ENCODE assay signal across 30 mouse cellular contexts in genomic region chr2:157118556-157118955, GRCm38 (mm10). TPM values are rescaled to one million over a fixed set of nuclear protein-coding genes. Genes with fewer than 3 reads are reported as not detected.
"Had no signal": no experiment of that assay in that cellular context is flagged by ENCODE, and none has a peak within 500 bp of the region (broad histone marks: within the 10 kb centered on the region; RNA-seq: fewer than 3 reads in every experiment).

No protein-coding gene starts in this region.

- H3K27ac ChIP-seq: heart, adult 2 months; heart, embryonic 13.5 days; heart, embryonic 15.5 days; hindbrain, embryonic 13.5 days; hindbrain, embryonic 15.5 days; hindbrain, postnatal 0 days; kidney, embryonic 15.5 days; kidney, postnatal 0 days; limb, embryonic 13.5 days; limb, embryonic 15.5 days; liver, embryonic 12.5 days had no signal

- H3K4me1 ChIP-seq: heart, embryonic 13.5 days; heart, embryonic 15.5 days; hindbrain, embryonic 13.5 days; hindbrain, embryonic 15.5 days; kidney, embryonic 15.5 days; limb, embryonic 13.5 days; limb, embryonic 15.5 days had no signal

- H3K9ac ChIP-seq: heart, embryonic 13.5 days; heart, embryonic 15.5 days; hindbrain, embryonic 13.5 days; hindbrain, embryonic 15.5 days; kidney, embryonic 15.5 days; limb, embryonic 13.5 days; limb, embryonic 15.5 days; liver, embryonic 12.5 days had no signal

- H3K4me3 ChIP-seq: heart, adult 2 months; heart, embryonic 13.5 days; heart, embryonic 15.5 days; hindbrain, embryonic 13.5 days; hindbrain, embryonic 15.5 days; kidney, embryonic 15.5 days; limb, embryonic 13.5 days; limb, embryonic 15.5 days; liver, embryonic 12.5 days had no signal

- ATAC-seq: hindbrain, postnatal 0 days; liver, embryonic 12.5 days had no signal

- H3K4me2 ChIP-seq: heart, embryonic 11.5 days; heart, embryonic 13.5 days; heart, embryonic 15.5 days; hindbrain, embryonic 13.5 days; hindbrain, embryonic 15.5 days; kidney, embryonic 15.5 days; limb, embryonic 13.5 days; limb, embryonic 15.5 days; liver, embryonic 12.5 days had no signal

- DNase-seq: gastrocnemius, postnatal 14 days; gastrocnemius, postnatal 36 days; heart, adult 11 months; heart, adult 2 months; heart, postnatal 14 days; heart, postnatal 36 days; kidney, adult 11 months; kidney, adult 2 months; kidney, adult 9 months; kidney, postnatal 14 days; kidney, postnatal 36 days; layer of hippocampus, adult 9-11 months; layer of hippocampus, postnatal 36 days; left cerebral cortex, postnatal 4 days had no signal

- H3K27me3 ChIP-seq: heart, embryonic 13.5 days; heart, embryonic 15.5 days; hindbrain, embryonic 13.5 days; hindbrain, embryonic 15.5 days; kidney, embryonic 15.5 days; limb, embryonic 13.5 days; limb, embryonic 15.5 days; liver, embryonic 12.5 days had no signal

- H3K9me3 ChIP-seq: heart, embryonic 13.5 days; heart, embryonic 15.5 days; hindbrain, embryonic 13.5 days; hindbrain, embryonic 15.5 days; kidney, embryonic 15.5 days; limb, embryonic 13.5 days; limb, embryonic 15.5 days; liver, embryonic 12.5 days had no signal

RNA-seq across cellular contexts. Expression of gene Tldc2, which starts 31.7 kb away (rescaled TPM):
- polyA plus RNA-seq: gonadal fat pad, adult 2 months; heart, adult 2 months; heart, embryonic 13.5 days; heart, embryonic 15.5 days; heart, postnatal 0 days; hindbrain, embryonic 11.5 days; hindbrain, embryonic 13.5 days; hindbrain, embryonic 15.5 days; limb, embryonic 11.5 days; limb, embryonic 13.5 days; limb, embryonic 15.5 days; liver, adult 2 months had no signal
